Mouse (Mus musculus) frontal cortex, postnatal 36 days (tissue): ENCODE data around the gene Psmb5.
"Not testable (repeated sequence)": the region's sequence is repeated elsewhere in the genome, so short reads cannot be mapped to it uniquely, and the experiment has no call there.

Source experiments
- DNase-seq, 2 experiments: peaks; one replicate each; pipeline ENCODE4 v3.0.0; 2022; ENCODE audit warnings: low spot score in 2 of 2

Gene Psmb5

GRCm38 (mm10) chr14:54630583-54631239 lies 12.9 kb upstream of the Psmb5 start:
- DNase-seq = no peak

GRCm38 (mm10) chr14:54629797-54630196 lies 12.0 kb upstream of the Psmb5 start:
- DNase-seq = no peak

GRCm38 (mm10) chr14:54628103-54628502 lies 10.3 kb upstream of the Psmb5 start:
- no peak for DNase-seq

- DNase-seq = no peak
Observed at GRCm38 (mm10) chr14:54624976-54625375, 7.2 kb upstream of the Psmb5 start.

GRCm38 (mm10) chr14:54623334-54623733 lies 5.5 kb upstream of the Psmb5 start:
- DNase-seq = no peak

GRCm38 (mm10) chr14:54621133-54621532 lies 3.3 kb upstream of the Psmb5 start, which contains the start of gene Psmb11:
Gene Psmb11, plus strand, starts transcription at chr14:54621433.
- DNase-seq = no peak

- no peak for DNase-seq
Observed at GRCm38 (mm10) chr14:54617152-54617896, 498 bp downstream of the Psmb5 start.

GRCm38 (mm10) chr14:54616226-54616825 lies 1.5 kb downstream of the Psmb5 start:
- no peak for DNase-seq

GRCm38 (mm10) chr14:54614130-54614529 lies 3.7 kb downstream of the Psmb5 start:
- DNase-seq = not testable (repeated sequence)

- peak; percentile 42 to 66 for DNase-seq
Observed at GRCm38 (mm10) chr14:54610648-54611047, 7.2 kb downstream of the Psmb5 start.

- DNase-seq = no peak
Observed at GRCm38 (mm10) chr14:54609962-54610361, 7.9 kb downstream of the Psmb5 start.

- no peak for DNase-seq
Observed at GRCm38 (mm10) chr14:54609245-54609644, 8.6 kb downstream of the Psmb5 start.

- no peak for DNase-seq
Observed at GRCm38 (mm10) chr14:54607226-54607625, 10.6 kb downstream of the Psmb5 start.

- DNase-seq = peak; percentile 70 to 71
Observed at GRCm38 (mm10) chr14:54605752-54606321, 12.0 kb downstream of the Psmb5 start, which contains the start of gene 4931414P19Rik. Gene 4931414P19Rik, minus strand, starts transcription at chr14:54605993.

- no peak for DNase-seq
Observed at GRCm38 (mm10) chr14:54603686-54604085, 14.1 kb downstream of the Psmb5 start.

- DNase-seq = peak; percentile 93 to 95
Observed at GRCm38 (mm10) chr14:54603038-54603654, 14.7 kb downstream of the Psmb5 start.

- no peak for DNase-seq
Observed at GRCm38 (mm10) chr14:54602613-54603012, 15.2 kb downstream of the Psmb5 start.

GRCm38 (mm10) chr14:54601601-54602000 lies 16.2 kb downstream of the Psmb5 start:
- no peak for DNase-seq

- no peak for DNase-seq
Observed at GRCm38 (mm10) chr14:54597084-54597483, 20.7 kb downstream of the Psmb5 start.

- DNase-seq = peak; percentile 55 to 57
Observed at GRCm38 (mm10) chr14:54594631-54595414, 23.0 kb downstream of the Psmb5 start.

- DNase-seq = no peak
Observed at GRCm38 (mm10) chr14:54594055-54594454, 23.8 kb downstream of the Psmb5 start.
